Mouse (Mus musculus) adrenal gland, adult (tissue): ENCODE measurements at regions not wholly inside any gene's neighbourhood (a gene's known extent, or its start where the extent isn't known, plus 50 kb on each side); places are given as distances from the start of the nearest gene placed in this dataset.

Source experiments
- DNase-seq, 2 experiments: peaks; one replicate each; pipeline ENCODE4 v3.0.0; 2022 to 2023; ENCODE audit warnings: low spot score in 1 of 2; ENCODE audit not compliant: inconsistent age in 2 of 2

- no peak for DNase-seq
Observed at GRCm38 (mm10) chr3:130891310-130891709, 161.1 kb upstream of the Rpl34 start.

DNA sequence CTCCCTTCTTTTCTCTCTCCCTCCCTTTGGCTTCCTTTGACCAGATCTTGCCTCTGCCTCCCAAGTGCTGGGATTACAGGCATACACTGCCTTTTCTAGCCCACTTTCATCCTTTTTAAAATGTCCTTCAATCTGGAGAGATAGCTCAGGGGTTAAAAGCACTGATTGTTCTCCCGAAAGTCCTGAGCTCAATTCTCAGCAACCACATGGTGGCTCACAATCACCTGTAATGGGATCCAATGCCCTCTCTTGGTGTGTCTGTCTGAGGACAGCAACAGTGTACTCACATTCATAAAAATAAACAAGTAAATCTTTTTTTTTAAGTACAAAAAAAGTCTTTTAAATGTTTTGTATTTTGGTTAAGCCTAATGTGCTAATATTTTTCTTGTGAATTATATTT lies 158.4 kb upstream of the Rpl34 start:
- no peak for DNase-seq

GRCm38 (mm10) chr3:130887540-130888312 lies 157.5 kb upstream of the Rpl34 start:
- peak; percentile 24 to 68 for DNase-seq

DNA sequence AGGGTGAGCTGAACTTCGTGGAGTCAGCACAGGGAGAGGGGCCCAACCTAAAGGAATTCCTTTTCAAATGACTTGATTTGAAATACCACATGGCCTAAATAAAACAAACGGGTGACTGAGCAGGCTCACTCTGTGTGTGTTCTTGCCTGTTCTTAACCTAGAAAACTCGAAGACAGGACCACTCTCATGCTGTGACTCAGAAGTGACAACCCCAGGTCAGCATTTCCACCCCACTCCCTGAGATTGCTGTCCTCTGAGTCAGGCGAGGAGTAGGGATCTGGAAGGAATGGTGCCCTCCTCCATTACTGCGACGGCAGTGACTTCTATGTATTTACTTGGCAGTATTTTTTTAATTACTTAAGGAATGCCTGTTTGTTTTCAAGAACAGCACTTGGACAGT lies 155.8 kb upstream of the Rpl34 start:
- no peak for DNase-seq

DNA sequence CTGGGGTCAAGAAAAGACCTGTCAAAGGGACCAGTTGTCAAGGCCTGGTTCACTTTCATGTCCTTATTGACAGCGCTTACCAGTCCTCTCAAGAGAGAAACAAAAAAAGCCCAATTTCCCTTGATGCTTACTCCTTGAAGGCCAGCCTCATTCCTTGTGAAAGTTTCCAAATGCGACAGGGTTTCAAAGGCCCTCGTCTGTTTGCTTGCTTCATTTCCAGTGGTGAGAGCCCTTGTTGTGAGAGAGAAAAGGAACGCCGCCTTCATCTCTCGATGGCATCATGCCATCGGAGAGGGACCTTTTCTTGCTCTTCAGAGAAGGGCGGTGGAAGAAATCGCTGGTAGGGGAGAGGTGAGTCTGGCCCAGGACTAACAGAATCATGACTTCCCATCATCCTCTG lies 154.2 kb upstream of the Rpl34 start:
- DNase-seq = peak in 1 of 2 experiments; percentile 46

DNA sequence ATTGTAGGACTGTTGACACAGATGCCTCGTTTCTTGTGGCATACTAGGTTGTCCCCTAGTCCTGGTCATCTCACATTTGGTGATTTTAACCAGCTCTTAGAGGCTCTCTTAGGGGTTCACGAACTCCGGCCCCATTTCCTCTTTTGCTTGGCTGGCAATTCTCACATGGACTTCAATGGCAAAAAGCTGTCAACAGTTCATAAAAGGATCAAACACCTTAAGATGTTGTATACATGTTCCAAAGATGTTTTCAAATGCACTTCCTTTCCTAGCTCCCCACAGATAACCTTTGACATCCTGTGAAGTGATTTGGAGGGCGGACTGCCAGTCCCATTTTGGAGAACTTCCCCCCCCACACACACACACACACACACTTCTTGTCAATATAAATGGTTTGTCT lies 153.7 kb upstream of the Rpl34 start:
- no peak for DNase-seq

- no peak for DNase-seq
Observed at GRCm38 (mm10) chr3:130883319-130883718, 153.1 kb upstream of the Rpl34 start.

GRCm38 (mm10) chr3:130880482-130880881 lies 150.3 kb upstream of the Rpl34 start:
- no peak for DNase-seq

- no peak for DNase-seq
Observed at GRCm38 (mm10) chr3:130879463-130879862, 149.3 kb upstream of the Rpl34 start.

DNA sequence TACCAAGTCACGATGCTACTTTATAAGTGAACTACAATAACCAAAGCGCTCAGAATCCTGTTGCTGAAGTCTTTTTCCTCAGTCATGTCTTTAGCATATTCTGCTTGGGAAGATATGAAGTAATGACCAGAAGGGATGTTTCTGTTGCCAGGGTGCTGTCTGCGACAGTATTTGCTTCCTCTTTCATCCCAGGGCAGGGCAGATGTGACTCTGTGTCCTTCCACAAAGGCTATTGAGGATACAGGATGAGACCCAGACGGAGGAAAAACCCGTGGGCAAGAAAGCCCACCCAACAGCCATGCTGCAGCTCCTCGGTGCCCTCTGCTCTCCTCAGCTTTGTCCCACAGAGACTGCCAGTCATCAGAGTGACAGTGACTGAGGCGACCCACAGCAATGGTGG lies 148.6 kb upstream of the Rpl34 start:
- DNase-seq = no peak

- peak; percentile 27 to 62 for DNase-seq
Observed at GRCm38 (mm10) chr3:130877981-130878380, 147.8 kb upstream of the Rpl34 start.

DNA sequence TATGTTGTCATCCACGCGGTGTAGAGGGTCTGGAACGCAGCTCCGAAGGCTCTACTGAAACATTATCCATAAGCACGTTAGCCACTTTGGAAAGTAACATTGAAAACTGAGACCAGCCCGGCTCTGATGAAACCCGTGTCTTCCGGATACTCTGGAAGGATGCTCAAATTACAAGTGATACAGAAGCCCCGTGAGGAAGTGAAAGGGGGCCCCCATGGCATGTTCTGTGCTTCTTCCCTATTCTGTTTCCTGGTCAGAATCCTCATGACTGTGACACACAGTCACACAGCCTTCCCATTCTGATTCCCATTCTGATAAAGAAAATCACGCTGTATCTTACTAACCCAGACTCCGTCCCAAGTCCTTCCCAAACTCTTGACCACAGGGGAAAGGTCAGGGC lies 143.5 kb upstream of the Rpl34 start:
- DNase-seq = no peak

GRCm38 (mm10) chr3:130866952-130867632 lies 136.9 kb upstream of the Rpl34 start:
- DNase-seq = no peak

DNA sequence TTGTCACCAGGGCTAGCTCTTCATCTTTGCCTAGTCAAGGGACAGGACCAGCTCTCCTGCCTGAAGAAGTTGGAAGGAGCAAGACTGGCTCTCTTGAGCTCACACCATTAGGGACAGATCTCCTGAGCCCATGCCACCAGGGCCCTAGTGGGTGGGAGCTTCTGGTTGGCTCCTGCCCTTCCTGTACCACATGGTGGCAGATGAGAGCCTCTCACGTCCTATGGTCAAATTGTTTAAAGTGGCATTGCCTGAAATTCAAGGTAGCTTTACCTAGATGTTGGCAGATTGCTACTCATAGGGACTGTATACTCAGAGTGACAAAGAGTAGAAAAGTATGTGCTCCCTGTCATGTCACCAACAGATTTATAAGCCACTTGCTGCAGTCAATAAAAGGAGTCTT lies 134.6 kb upstream of the Rpl34 start:
- peak in 1 of 2 experiments; percentile 38 for DNase-seq

DNA sequence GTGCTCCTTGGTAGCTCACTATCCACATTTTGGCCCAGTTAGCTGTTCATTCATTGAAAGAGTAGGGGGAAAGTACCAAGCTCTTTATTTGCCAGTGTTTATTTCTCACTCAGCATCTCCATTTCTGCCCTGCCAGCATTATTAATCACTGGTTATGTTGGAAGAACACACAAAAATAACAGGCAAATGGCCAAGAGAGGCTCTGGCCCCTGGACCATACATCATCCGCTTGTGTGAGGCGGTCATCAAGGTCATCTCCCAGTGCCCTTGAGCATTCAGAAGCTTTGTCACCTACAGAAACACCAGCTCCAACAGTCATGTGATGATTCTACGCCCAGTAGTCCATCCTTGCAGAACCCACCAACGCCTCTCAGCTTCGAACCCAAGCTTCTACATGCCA lies 133.2 kb upstream of the Rpl34 start:
- peak; percentile 59 to 74 for DNase-seq

DNA sequence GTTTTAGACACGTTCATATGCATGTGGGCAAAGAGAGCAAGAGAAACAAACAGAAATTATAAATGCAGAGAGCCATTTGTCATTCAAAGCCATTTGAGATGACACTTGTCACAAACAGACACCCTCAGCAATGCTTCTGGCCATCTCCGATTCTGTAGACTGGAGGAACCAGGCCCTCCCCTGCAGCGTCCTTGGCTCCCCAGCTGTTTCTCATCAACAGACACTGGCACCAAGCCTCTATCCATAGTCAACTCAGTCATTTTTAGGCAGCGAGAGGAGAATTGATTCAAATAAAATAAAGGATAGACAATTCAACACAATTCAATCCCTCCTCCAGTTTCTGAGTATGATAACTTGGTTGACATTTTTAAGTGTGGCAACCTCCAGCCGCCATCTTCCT lies 130.1 kb upstream of the Rpl34 start:
- DNase-seq = no peak

DNA sequence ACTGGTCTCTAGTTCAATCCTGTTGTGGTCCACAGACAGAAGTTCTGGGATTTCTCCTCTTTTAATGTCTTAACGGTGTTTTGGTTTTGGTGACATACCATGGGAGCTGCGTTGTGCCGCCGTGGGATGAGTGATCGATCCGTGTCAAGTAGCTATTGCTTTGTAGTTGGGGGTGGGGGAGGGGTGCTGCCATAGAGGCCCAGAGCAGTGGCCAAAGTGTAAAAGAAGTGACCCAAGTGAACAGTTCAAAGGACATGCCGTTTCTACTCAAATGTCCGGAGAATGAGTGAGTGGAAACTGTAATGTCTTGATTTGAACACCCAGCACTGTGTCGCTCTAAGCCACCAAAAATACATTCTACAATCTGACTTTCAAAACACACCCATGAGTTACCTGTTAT lies 123.7 kb upstream of the Rpl34 start:
- DNase-seq = no peak

DNA sequence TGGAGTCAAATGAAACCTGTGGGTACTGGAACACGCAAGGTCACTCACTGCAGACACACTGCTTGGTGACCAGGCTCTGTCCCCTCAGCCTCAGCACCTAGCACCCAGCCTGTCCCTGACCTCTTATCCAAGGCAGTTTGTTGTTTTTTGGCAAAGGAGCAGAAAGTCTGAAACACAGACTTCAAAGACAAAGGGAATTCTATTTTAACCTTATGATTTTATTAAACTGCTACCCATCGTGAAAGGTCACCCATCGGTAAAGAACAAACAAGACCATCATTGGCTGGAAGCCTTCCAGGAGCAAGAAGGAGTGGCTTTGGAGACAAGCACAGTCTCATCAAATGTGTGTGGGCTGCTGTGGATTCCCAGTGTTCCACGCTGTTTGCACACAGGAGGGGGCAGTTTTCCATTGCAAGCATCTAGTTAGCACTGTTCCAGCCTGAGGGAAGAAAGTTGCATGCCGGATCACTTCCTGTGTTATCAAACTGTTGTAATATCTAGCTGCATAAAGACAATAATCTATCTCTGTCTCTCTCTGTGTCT lies 120.6 kb upstream of the Rpl34 start:
- DNase-seq = peak; percentile 65 to 87

- no peak for DNase-seq
Observed at GRCm38 (mm10) chr3:130841755-130842154, 111.6 kb upstream of the Rpl34 start.

- no peak for DNase-seq
Observed at GRCm38 (mm10) chr3:130839924-130840440, 109.8 kb upstream of the Rpl34 start.

DNA sequence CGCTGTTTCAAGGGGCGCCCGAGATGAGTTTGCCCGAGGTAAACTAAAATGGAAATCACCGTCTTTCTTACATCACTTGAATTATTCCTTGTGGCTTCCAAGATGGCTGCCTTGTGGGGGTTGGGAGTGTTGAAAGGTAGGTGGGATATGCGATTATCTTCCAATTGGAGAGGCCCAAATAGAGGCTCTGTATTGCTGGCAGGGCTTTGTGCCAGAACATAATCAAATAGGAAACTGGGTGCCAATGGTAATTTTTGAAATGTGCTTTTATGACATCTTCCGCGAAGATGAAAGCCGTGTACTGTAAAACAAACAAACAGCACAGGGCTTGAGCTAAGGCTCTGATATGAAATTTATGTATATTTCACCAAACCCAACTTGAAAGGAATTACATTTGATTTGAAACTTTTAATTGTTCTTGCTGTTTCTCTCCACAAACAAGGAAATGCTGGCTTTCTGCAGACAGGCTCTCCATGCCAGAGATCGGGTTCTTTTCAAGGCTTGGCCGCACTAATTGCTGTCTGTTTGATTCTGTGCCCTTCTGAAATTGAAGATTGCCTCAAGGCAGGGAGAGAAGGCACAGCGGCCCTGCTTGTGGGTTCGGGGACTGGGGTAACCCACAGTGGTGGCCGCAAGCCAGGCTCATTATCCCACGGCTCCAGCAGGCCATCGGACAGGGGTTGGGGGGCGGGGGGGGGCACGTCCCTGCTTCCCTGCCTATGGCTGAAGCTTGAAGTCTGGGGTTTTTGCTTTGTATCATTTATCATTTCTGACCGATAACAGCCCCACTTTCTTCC lies 108.6 kb upstream of the Rpl34 start:
- no peak for DNase-seq
